Mouse (Mus musculus): Measurements from ENCODE around the gene Chtf18.
"Not testable (repeated sequence)": the region's sequence is repeated elsewhere in the genome, so short reads cannot be mapped to it uniquely, and the experiment has no call there.

Gene Chtf18

GRCm38 (mm10) chr17:25727265-25728008 is at the start of gene Chtf18, which contains the start of gene Rpusd1:
TSS of gene Chtf18 (minus strand) at chr17:25727419.
TSS of gene Rpusd1 (plus strand) at chr17:25727670.
- peak; percentile 100 for DNase-seq

- DNase-seq = no peak
Measured at GRCm38 (mm10) chr17:25775318-25776062, 48.3 kb upstream of the Chtf18 start.

GRCm38 (mm10) chr17:25773549-25774120 is 46.4 kb upstream of the Chtf18 start, which contains the start of gene Narfl:
TSS of gene Narfl (plus strand) at chr17:25773776.
- DNase-seq = peak; percentile 98

DNA sequence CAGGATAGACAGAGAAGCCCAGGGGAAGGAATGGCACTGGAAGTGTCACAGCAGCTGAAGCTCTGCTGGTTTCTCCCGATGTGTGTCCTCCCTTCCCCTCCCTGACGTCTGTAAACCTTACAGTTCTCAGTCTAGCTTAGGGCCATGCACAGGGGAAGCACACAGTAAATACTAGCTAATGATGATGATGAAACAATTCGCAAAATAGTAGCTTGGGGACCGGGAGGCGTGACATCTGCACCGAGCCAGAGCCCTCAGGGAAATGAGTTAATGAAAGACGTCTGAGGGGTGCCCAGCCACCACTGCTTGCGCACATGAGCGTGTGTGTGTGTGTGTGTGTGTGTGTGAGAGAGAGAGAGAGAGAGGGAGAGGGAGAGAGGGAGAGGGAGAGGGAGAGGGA is 42.1 kb upstream of the Chtf18 start:
- DNase-seq = no peak

DNA sequence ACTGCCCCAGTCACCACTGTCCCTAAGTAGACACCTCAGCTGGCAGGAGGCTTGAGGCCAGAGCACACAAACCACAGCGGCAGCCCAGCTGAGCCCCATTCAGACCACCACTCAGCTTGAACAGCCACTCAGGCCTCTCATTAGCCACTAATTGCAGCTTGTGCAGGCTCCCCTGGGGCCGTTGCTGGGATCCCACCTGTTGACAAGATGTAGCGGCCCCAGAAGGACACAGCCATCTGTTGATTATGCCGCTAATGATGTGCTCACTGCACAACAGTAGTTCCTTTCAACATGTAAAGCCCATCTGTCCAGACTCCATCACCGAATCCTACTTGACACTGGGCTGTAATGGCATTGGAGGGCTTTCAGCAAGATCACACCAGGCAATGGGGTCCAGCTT is 38.7 kb upstream of the Chtf18 start:
- DNase-seq = peak; percentile 97

DNA sequence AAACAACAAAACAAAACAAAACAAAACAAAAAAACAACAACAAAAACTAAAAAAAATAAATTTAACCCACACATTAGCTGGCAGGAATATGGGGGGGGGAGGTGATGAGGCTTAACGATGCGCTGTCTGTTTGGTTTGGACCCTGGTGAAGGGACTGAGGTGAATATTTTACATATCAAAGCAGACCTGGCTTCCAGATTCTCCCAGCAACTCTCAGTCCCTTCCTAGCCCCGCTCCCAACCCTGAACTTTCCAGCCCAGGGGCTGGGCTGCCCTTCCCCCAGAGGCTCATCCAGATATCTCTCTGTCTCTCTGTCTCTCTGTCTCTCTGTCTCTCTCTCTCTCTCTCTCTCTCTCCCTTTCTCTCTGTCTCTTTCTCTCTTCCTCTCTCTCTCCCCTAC is 35.4 kb upstream of the Chtf18 start:
- DNase-seq = no peak

GRCm38 (mm10) chr17:25761561-25761970 is 34.3 kb upstream of the Chtf18 start:
- peak; percentile 64 for DNase-seq

DNA sequence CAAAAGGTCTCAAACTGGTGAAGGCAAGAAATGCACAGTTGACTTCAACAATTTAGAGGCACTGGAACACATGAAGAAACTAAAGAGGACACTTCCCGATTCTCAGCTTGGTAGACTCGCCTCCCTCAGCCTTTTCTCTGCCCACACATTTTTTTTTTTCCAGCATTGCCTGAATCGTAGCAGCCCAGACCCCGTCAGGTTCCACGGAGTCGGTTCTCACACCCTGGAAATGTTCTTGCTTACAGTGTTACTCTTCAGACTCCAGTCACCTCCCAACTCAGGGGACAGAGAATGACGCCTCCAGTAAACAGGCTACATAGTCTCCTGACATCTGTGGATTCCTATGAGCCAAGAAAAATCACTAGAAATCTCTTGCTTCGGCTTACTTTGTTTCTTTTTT is 32.9 kb upstream of the Chtf18 start:
- no peak for DNase-seq

DNA sequence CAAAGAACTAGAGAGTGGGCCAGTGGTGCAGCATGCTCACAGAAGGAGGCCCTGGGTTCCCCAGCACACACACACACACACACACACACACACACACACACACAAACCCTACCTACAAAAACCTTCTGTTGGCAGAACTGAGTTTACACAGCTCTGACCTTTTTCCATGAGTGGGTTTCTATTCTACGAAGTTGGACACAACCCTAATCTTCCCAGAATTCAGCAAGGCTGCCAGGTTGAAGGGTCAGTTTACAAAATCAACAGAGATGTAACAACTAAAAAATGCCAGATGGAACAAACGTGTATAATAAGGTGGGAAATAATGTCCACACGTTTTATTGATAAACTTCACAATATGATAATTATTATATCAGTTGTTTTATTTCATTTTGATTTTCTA is 30.5 kb upstream of the Chtf18 start:
- DNase-seq = no peak

DNA sequence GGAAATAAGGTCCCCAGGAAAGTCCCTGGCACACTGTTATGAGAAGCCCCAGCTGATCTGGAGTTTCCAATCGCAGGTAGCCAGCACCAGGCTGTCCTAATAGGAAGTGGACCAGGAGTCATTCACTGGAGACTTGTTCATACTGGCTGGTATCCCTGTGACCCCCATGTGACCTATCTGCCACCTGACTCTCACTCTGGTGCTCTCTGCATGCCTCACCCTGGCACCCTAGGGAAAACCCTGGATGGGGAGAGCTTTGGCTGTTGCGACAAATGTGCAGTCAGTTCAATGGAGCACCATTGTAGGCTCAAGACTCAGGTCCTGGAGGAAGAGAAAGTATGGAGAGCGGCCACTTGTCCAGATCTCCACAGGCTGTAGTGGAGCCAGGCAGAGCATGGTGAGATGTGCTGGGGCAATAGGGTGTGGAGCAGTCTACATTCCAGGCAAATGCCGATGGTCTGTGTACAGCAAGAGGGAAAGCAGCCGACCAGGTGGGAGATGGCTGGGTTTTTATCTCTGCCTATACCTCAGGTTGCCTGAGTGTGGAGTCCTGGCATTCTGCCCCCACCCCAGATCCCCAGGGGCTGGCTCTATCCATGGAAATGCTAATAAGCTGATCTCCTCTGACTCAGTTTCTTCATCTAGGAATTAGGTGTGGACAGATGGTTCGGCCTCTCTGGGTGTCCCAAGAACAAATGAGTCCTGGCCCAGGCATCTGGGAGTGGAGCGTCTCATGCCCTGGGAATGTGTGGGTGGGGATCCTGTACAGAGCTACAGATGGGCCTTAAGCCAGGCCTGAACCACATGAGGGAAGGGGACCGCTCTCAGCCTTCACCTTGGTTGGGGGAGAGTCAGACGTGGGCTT is 29.4 kb upstream of the Chtf18 start:
- no peak for DNase-seq

DNA sequence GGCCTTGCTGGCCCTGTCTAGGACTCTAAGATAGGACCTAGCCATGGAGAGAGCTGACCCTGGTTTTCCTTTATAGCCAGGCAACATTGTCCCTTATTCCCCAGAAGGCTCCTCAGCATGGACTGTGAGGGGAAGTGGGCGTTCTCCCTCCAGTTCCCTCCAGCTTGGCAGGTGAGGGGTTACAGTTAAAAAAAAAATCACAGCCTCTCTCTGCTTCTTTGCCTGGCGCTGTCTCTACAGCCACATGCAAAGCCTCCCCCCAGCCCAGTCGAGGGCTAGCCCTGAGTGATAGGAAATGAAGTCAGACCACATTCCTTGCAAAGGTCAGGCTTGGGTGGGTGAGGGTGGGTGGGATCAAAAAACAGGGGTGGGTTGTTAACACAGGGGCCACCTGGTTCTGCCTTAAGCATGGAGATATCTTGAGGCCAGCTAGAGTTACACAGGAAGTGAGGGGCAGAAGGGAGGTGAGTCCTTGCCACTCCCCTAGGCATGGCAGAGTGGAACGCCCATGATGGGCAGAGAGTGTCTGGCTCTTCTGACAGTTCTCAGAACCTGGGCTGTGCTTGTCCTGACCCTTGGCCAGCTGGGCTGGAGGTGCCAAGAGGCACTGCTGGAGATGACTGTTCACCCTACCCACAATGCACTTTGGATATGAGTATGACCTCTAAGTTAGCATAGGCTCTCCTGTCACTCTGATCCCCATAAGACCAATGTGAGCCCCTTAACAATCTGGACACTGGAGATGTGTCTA is 28.6 kb upstream of the Chtf18 start:
- no peak for DNase-seq

- DNase-seq = no peak
Measured at GRCm38 (mm10) chr17:25755086-25755485, 27.9 kb upstream of the Chtf18 start.

DNA sequence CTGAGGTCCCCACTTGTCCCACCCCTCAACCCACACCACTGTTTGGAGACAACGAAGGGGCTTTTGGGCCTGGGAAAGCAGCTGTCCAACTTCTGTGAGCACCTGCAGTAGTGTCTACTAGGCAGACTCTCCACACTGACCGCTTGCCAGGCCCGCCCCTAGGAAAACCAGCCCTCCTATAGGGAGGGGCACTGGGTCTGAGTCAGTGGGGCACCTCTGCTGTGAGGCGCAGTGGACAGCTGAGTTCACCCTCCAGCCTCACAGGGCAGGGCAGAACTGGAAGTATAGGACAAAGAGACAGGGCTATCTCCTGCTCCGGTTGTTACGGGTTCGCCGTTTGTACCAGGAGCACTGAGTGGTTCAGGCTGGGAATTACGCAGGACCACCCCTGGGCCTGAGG is 27.0 kb upstream of the Chtf18 start, which contains the start of gene Msln:
Msln (minus strand) TSS at position 138 of the 400 bp plus-strand sequence.
- DNase-seq = no peak

DNA sequence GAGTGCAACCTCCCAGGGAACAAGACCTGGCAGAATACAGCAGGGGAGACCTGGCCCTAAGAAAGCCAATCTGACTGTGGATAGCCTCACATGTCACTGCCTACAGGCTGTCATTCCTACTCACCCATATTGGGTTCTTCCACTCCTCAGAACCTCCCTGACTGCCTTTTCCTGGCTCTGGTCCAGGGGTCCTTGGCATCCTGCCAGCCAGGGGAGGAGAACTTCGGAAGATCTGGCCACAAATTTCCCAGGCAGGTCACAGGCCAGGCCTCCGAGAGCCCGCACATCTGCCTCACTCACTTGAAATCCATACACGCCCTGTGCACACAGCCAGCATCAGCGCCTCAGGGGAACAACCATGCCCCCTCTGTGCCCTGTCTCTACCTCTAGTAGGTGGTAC is 24.2 kb upstream of the Chtf18 start:
- peak; percentile 72 for DNase-seq

- DNase-seq = no peak
Measured at GRCm38 (mm10) chr17:25749314-25749713, 22.1 kb upstream of the Chtf18 start.

DNA sequence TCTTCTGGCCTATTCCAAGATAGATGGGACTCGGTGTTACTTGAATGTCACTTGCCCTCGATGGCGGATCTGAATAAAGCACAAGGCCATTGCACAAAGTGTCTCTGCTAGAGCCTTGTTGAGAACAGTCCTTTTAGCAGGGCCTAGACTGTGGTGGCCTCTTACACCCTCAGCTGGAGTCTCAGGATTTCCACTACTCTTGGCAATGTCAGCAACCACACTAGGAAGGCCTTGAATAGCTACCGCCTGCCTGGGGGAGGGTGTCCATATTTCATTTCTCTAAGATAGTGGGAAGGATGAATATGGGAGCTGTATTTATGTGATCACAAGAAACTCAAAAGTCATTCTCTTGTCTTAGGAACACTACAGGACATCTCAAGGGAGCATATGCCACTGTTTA is 21.0 kb upstream of the Chtf18 start:
- DNase-seq = no peak

DNA sequence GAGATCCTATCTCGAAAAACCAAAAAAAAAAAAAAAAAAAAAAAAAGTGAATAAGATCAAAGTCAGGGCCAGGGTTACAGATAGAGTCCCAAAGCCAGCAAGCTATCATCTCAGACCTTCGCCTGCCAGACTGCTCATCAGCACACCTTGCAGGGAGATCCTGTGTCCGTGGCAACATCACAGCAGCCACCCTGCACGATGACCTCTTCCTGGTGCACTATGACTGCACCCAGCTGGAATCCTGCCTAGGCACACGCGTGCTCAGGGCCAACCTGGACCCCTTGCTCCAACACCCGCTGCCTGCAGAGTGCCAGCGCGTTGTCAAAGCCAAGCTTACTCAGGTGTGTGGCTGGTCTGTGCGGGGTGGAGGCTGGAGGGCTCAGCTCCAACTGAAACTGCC is 17.1 kb upstream of the Chtf18 start:
- DNase-seq = no peak

DNA sequence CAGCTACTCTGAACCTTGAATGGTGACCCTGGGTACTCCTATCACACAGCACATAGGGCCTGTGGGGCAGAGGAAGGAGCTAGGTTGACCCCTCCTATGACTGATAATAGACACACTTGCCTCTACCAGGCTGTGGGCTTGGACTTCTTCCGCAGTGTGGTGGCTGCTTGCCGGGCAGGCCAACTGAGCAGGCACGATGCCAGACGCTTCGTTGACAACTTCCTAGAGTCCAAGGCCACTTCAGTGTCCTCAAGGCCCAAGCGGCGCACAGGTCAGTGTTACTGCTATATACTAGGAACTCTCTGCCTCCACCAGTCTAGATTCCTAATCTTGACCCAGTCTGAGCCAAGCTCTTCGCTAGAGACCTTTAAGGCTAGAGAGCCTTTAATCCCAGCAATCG is 16.6 kb upstream of the Chtf18 start:
- DNase-seq = no peak

DNA sequence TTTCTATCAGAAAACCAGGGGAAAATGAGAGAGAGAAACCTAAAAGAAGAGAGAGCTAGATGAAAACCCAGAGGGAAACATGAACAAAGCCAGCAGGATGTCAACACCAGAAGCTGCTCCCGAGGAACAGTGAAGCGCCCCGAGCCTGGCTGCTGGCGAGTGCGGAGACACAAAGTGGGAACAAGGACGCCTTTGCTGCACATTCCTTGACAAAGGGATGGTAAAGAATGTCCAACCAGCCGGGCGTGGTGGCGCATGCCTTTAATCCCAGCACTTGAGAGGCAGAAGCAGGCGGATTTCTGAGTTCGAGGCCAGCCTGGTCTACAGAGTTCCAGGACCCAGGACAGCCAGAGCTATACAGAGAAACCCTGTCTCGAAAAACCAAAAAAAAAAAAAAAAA is 14.3 kb upstream of the Chtf18 start:
- DNase-seq = not testable (repeated sequence)

DNA sequence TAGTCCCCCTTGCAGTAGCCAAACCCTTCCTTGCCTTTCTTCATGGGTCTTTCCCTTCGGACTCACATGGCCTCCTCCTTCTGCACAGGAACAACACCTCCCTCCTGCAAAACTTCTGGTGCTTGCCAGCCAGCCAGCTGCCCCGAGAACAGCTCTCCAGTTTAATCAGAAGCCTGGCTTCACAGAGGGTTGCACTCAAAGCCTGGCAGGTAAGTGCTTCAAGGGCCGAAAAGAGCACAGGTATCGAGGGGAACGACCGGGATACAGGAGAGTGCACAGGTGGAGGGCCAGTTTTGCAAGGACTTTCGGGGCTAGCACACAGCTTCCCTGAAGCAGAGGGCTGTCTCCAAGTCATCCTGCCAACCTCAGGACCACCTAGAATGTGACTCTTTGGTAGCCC is 11.6 kb upstream of the Chtf18 start:
- DNase-seq = no peak

- DNase-seq = no peak
Measured at GRCm38 (mm10) chr17:25735745-25736144, 8.5 kb upstream of the Chtf18 start, which contains the start of gene Mslnl. TSS of gene Mslnl (plus strand) at chr17:25736042.

- no peak for DNase-seq
Measured at GRCm38 (mm10) chr17:25735246-25735645, 8.0 kb upstream of the Chtf18 start.
